Mouse (Mus musculus) CH12.LX (cell line): ENCODE results near the gene Fam214b. TPM values are rescaled to one million over a fixed set of nuclear protein-coding genes. Genes with fewer than 3 reads are reported as not detected.

ENCODE experiments used
- DNase-seq: peaks from one replicate; pipeline ENCODE4 v3.0.0-alpha.2; 2013; ENCODE audit errors: extremely low read depth
- H3K27ac ChIP-seq: 2 replicates; pipeline ENCODE4 v1.5.1; 2012; ENCODE audit warnings: low read depth, mild to moderate bottlenecking, control low read depth, moderate library complexity; ENCODE audit not compliant: insufficient read depth
- H3K27me3 ChIP-seq: replicated peaks from 2 replicates; pipeline ENCODE3; 2012; ENCODE audit warnings: inconsistent platforms
- H3K36me3 ChIP-seq, 2 experiments: replicated peaks in 1 of 2; 2 replicates each; pipeline versions ENCODE3 to v1.6.1; 2012; ENCODE audit warnings: inconsistent platforms in 1 of 2, low read length in 1 of 2, mild to moderate bottlenecking in 1 of 2, mixed read lengths in 1 of 2, moderate library complexity in 1 of 2; ENCODE audit not compliant: control insufficient read depth in 1 of 2, insufficient read depth in 1 of 2
- H3K4me1 ChIP-seq, 2 experiments: 2 replicates each; pipeline ENCODE4 v1.6.1; 2012; ENCODE audit warnings: inconsistent platforms in 1 of 2, moderate library complexity in 1 of 2; ENCODE audit not compliant: insufficient read depth in 2 of 2, control insufficient read depth in 1 of 2
- H3K4me2 ChIP-seq: 2 replicates; pipeline ENCODE4 v1.6.1; 2012; ENCODE audit warnings: low read depth, mild to moderate bottlenecking, control low read depth; ENCODE audit not compliant: poor library complexity, insufficient read depth, severe bottlenecking
- H3K4me3 ChIP-seq, 3 experiments: fragments of 150-350 bp in 1 of 3; sonication (generic) in 1 of 3; replicated peaks in 1 of 3; 2 replicates each; pipeline versions ENCODE3 to v1.5.1; 2011 to 2012; ENCODE audit warnings: low read depth in 2 of 3, low read length in 2 of 3, mild to moderate bottlenecking in 2 of 3, moderate library complexity in 2 of 3, control low read depth in 1 of 3, improper control_type of control experiment in 1 of 3, inconsistent platforms in 1 of 3, mixed read lengths in 1 of 3; ENCODE audit not compliant: poor library complexity in 1 of 3
- H3K79me2 ChIP-seq: replicated peaks from 2 replicates; pipeline ENCODE4 v1.6.1; 2012; ENCODE audit warnings: mild to moderate bottlenecking, moderate library complexity; ENCODE audit not compliant: control insufficient read depth, poor library complexity, insufficient read depth, severe bottlenecking; ENCODE audit errors: extremely low read depth
- H3K9ac ChIP-seq: 2 replicates; pipeline ENCODE4 v1.6.1; 2012; ENCODE audit warnings: low read depth, mild to moderate bottlenecking, control low read depth, moderate library complexity; ENCODE audit not compliant: insufficient read depth
- H3K9me3 ChIP-seq: replicated peaks from 2 replicates; pipeline ENCODE3; 2012; ENCODE audit warnings: low read length, inconsistent platforms, mixed read lengths
- BHLHE40 ChIP-seq: IDR thresholded peaks from 2 replicates; pipeline ENCODE4 v1.6.1; 2011; ENCODE audit warnings: mild to moderate bottlenecking, low read depth, low read length, improper control_type of control experiment
- CHD1 ChIP-seq: IDR thresholded peaks from 2 replicates; pipeline ENCODE4 v1.6.1; 2012; ENCODE audit warnings: low read depth, low read length, improper control_type of control experiment, inconsistent platforms
- EP300 ChIP-seq: IDR thresholded peaks from 2 replicates; pipeline ENCODE4 v1.6.1; 2011; ENCODE audit warnings: low read length, improper control_type of control experiment
- ETS1 ChIP-seq: conservative IDR thresholded peaks from 2 replicates; pipeline ENCODE4 v1.6.1; 2012; ENCODE audit warnings: low read depth, mild to moderate bottlenecking, inconsistent platforms, low read length, improper control_type of control experiment, moderate library complexity
- JUN ChIP-seq: IDR thresholded peaks from 2 replicates; pipeline ENCODE4 v1.6.1; 2011; ENCODE audit warnings: low read depth, mild to moderate bottlenecking, low read length, improper control_type of control experiment, moderate library complexity; ENCODE audit not compliant: insufficient read depth
- JUND ChIP-seq: conservative IDR thresholded peaks from 2 replicates; pipeline ENCODE4 v1.6.1; 2011; ENCODE audit warnings: low read depth, low read length, improper control_type of control experiment
- MAFK ChIP-seq: IDR thresholded peaks from 2 replicates; pipeline ENCODE4 v1.6.1; 2011; ENCODE audit warnings: low read length, improper control_type of control experiment; ENCODE audit not compliant: insufficient replicate concordance
- MAX ChIP-seq: IDR thresholded peaks from 2 replicates; pipeline ENCODE4 v1.6.1; 2011; ENCODE audit warnings: low read length, improper control_type of control experiment
- MAZ ChIP-seq: IDR thresholded peaks from 2 replicates; pipeline ENCODE4 v1.6.1; 2012; ENCODE audit warnings: low read depth, mild to moderate bottlenecking, inconsistent platforms, low read length, improper control_type of control experiment, moderate library complexity
- MXI1 ChIP-seq: IDR thresholded peaks from 2 replicates; pipeline ENCODE4 v1.6.1; 2011; ENCODE audit warnings: mild to moderate bottlenecking, low read depth, low read length, improper control_type of control experiment
- NELFE ChIP-seq: IDR thresholded peaks from 2 replicates; pipeline ENCODE4 v1.6.1; 2011; ENCODE audit warnings: low read depth, low read length, improper control_type of control experiment
- NRF1 ChIP-seq: IDR thresholded peaks from 2 replicates; pipeline ENCODE4 v1.6.1; 2014; ENCODE audit warnings: low read depth, mild to moderate bottlenecking, inconsistent platforms, low read length, improper control_type of control experiment, moderate library complexity
- PAX5 ChIP-seq: IDR thresholded peaks from 2 replicates; pipeline ENCODE4 v1.6.1; 2012; ENCODE audit warnings: low read length, inconsistent platforms, mixed read lengths
- POLR2A ChIP-seq: IDR thresholded peaks from 2 replicates; pipeline ENCODE4 v1.6.1; 2011; ENCODE audit warnings: low read depth, mild to moderate bottlenecking, improper control_type of control experiment, low read length
- POLR2AphosphoS2 ChIP-seq: IDR thresholded peaks from 2 replicates; pipeline ENCODE4 v1.6.1; 2011; ENCODE audit warnings: low read depth, low read length, improper control_type of control experiment
- RAD21 ChIP-seq: IDR thresholded peaks from 2 replicates; pipeline ENCODE4 v1.6.1; 2011; ENCODE audit warnings: low read depth, mild to moderate bottlenecking, low read length, improper control_type of control experiment, moderate library complexity
- RCOR1 ChIP-seq: conservative IDR thresholded peaks from 2 replicates; pipeline ENCODE4 v1.6.1; 2012; ENCODE audit warnings: low read depth, mild to moderate bottlenecking, inconsistent platforms, low read length, improper control_type of control experiment
- SIN3A ChIP-seq: IDR thresholded peaks from 2 replicates; pipeline ENCODE4 v1.6.1; 2012; ENCODE audit warnings: low read length, improper control_type of control experiment, inconsistent platforms
- TBP ChIP-seq: conservative IDR thresholded peaks from 2 replicates; pipeline ENCODE4 v1.6.1; 2011; ENCODE audit warnings: low read depth, low read length, improper control_type of control experiment
- UBTF ChIP-seq: IDR thresholded peaks from 2 replicates; pipeline ENCODE4 v1.6.1; 2012; ENCODE audit warnings: low read depth, mild to moderate bottlenecking, inconsistent platforms, low read length, improper control_type of control experiment, moderate library complexity
- USF1 ChIP-seq: IDR thresholded peaks from 2 replicates; pipeline ENCODE4 v1.6.1; 2014; ENCODE audit warnings: low read depth, mild to moderate bottlenecking, inconsistent platforms, low read length, improper control_type of control experiment
- USF2 ChIP-seq: conservative IDR thresholded peaks from 2 replicates; pipeline ENCODE4 v1.6.1; 2011; ENCODE audit warnings: low read depth, low read length, improper control_type of control experiment
- ZC3H11A ChIP-seq: IDR thresholded peaks from 2 replicates; pipeline ENCODE4 v1.6.1; 2012; ENCODE audit warnings: low read depth, mild to moderate bottlenecking, inconsistent platforms, low read length, improper control_type of control experiment
- ZKSCAN1 ChIP-seq: IDR thresholded peaks from 2 replicates; pipeline ENCODE4 v1.6.1; 2012; ENCODE audit warnings: low read depth, inconsistent platforms, low read length, improper control_type of control experiment, borderline replicate concordance
- ZMIZ1 ChIP-seq: IDR thresholded peaks from 2 replicates; pipeline ENCODE4 v1.6.1; 2012; ENCODE audit warnings: low read depth, mild to moderate bottlenecking, inconsistent platforms, low read length, improper control_type of control experiment
- ZNF384 ChIP-seq: IDR thresholded peaks from 2 replicates; pipeline ENCODE4 v1.6.1; 2012; ENCODE audit warnings: low read depth, low read length, improper control_type of control experiment, inconsistent platforms
- dilution Hi-C: fragments of 300-500 bp; cut with MboI; formaldehyde crosslinking; loops from 2 replicates; pipeline ENCODE4 v1.14.3; 2020; ENCODE audit warnings: low sequenced_read_pairs; ENCODE audit not compliant: extremely low pct_unique_long_range_greater_than_20kb, extremely low pct_ligation_motif_present
- in situ Hi-C: fragments of 300-500 bp; cut with MboI; formaldehyde crosslinking; loops from 3 replicates; pipeline ENCODE4 v1.14.3; 2019; ENCODE audit warnings: low sequenced_read_pairs, low pct_ligation_motif_present, low pct_unique_long_range_greater_than_20kb, mixed read lengths
- polyA plus RNA-seq: library from polyadenylated mRNA; unstranded; fragments of >175 nt; gene quantifications from 2 replicates; pipeline ENCODE4 v1.2.1, GENCODE M21; 2012; ENCODE audit warnings: low read depth; ENCODE audit not compliant: insufficient read length
- total RNA-seq, 2 experiments: library from RNA; depleted of rRNA; stranded (reverse); fragments of 300-350 nt in 1 of 2; fragments of >200 nt in 1 of 2; gene quantifications; 2 replicates each; pipeline ENCODE4 v1.2.3; 2012 to 2014

The Fam214b gene
- total and polyA plus RNA-seq, 3 experiments, result 1.7 to 4.7 (median 3.3) TPM

DNA sequence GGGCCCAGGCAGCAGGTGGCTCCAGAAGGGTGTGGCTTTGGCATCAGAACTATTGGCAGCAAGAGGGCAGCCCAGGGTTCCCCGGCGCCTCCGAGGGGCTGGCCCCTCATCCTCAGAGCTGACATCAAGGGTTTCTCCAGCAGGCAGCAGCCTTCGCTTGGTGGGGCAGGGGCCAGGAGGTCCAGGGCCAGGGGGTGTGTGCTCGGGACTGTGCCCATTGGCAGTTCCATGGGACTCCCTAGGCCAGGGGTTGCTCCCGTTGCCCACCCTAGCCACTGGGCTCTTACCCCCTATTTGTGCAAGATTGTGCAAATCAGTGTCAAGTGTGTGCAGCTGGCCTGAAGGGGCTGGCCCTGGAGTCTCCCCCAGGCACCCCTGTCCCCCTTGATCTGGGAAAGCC, 10.2 kb downstream of the Fam214b start:
- Histone ChIP-seq H3K36me3 (peaks cover 5 to 43% of the 10 kb centered on the region in 2 experiments), H3K4me2 (no peak overlapping the region), H3K4me1 (peaks cover 10 to 48% of the 10 kb centered on the region in 2 experiments), H3K9ac (no peak overlapping the region), H3K79me2 (peaks cover 2% of the 10 kb centered on the region; the same call in 1 of the 2 replicates), H3K27ac (no peak overlapping the region), H3K9me3 (no peaks in the 10 kb centered on the region), H3K27me3 (no peaks in the 10 kb centered on the region), H3K4me3 (no peak overlapping the region)
- no peak for DNase-seq
- dilution Hi-C loops (no loop called here), in situ Hi-C loops (no loop called here)
- TF ChIP-seq CHD1, result no peak
- no peak for TF ChIP-seq PAX5
- TF ChIP-seq BHLHE40, result no peak
- no peak for TF ChIP-seq POLR2A
- no peak for TF ChIP-seq USF1
- TF ChIP-seq POLR2AphosphoS2, result no peak
- no peak for TF ChIP-seq EP300
- no peak for TF ChIP-seq ZMIZ1
- TF ChIP-seq USF2, result no peak
- TF ChIP-seq MAZ, result no peak
- TF ChIP-seq ETS1, result no peak
- TF ChIP-seq RAD21, result no peak
- no peak for TF ChIP-seq ZKSCAN1
- no peak for TF ChIP-seq NELFE
- TF ChIP-seq, all 38 proteins: peak for 0

- Histone ChIP-seq H3K4me1 (peaks cover 8 to 45% of the 10 kb centered on the region in 2 experiments; a peak in 3 of 4 replicates), H3K9me3 (no peaks in the 10 kb centered on the region)
- TF ChIP-seq MAX (no peak), RCOR1 (no peak), MXI1 (no peak), CHD1 (no peak), JUND (no peak), POLR2AphosphoS2 (no peak), ZNF384 (no peak), BHLHE40 (no peak), UBTF (no peak), MAFK (no peak), ETS1 (no peak), SIN3A (no peak), ZC3H11A (no peak), TBP (no peak), JUN (no peak), EP300 (no peak), NRF1 (no peak), USF1 (no peak)
Measured at GRCm38 (mm10) chr4:43033481-43033880, 12.5 kb downstream of the Fam214b start.

More at GRCm38 (mm10) chr4:43033481-43033880, 12.5 kb downstream of the Fam214b start:
- H3K9ac ChIP-seq, result no peak overlapping the region
- H3K36me3 ChIP-seq, result peaks cover 14 to 62% of the 10 kb centered on the region in 2 experiments
- no peak overlapping the region for H3K27ac ChIP-seq
- H3K27me3 ChIP-seq, result no peaks in the 10 kb centered on the region
- no peak overlapping the region for H3K4me2 ChIP-seq
- no peak for DNase-seq
- peaks cover 11% of the 10 kb centered on the region for H3K79me2 ChIP-seq
- in situ Hi-C loops (no loop called here), dilution Hi-C loops (no loop called here)
- no peak overlapping the region for H3K4me3 ChIP-seq
